Mouse (Mus musculus) MEL (cell line): ENCODE data around the gene Cnppd1. TPM values are rescaled to one million over a fixed set of nuclear protein-coding genes. Genes with fewer than 3 reads are reported as not detected.

Experiments used
- DNase-seq: peaks from one replicate; pipeline ENCODE4 v3.0.0; 2011; ENCODE audit warnings: low read depth, low spot score
- H3K27ac ChIP-seq: 2 replicates; pipeline ENCODE4 v1.5.1; 2012; ENCODE audit warnings: low read depth, mild to moderate bottlenecking, control low read depth, low read length, moderate library complexity; ENCODE audit not compliant: control insufficient read depth
- H3K27me3 ChIP-seq, 2 experiments: fragments of 150-350 bp in 1 of 2; sonication (generic) in 1 of 2; 2 replicates each; pipeline ENCODE4 v1.6.1; 2012; ENCODE audit warnings: low read length in 2 of 2, mild to moderate bottlenecking in 2 of 2, improper control_type of control experiment in 1 of 2, moderate library complexity in 1 of 2; ENCODE audit not compliant: insufficient read depth in 2 of 2, control insufficient read depth in 1 of 2
- H3K36me3 ChIP-seq, 2 experiments: 2 replicates each; pipeline ENCODE4 v1.6.1; 2012 to 2014; ENCODE audit warnings: low read length in 2 of 2, improper control_type of control experiment in 1 of 2, inconsistent platforms in 1 of 2, mild to moderate bottlenecking in 1 of 2; ENCODE audit not compliant: insufficient read depth in 2 of 2, control insufficient read depth in 1 of 2
- H3K4me1 ChIP-seq, 2 experiments: fragments of 150-350 bp in 1 of 2; sonication (generic) in 1 of 2; 2 replicates each; pipeline ENCODE4 v1.6.1; 2012; ENCODE audit warnings: low read length in 2 of 2, improper control_type of control experiment in 1 of 2, mild to moderate bottlenecking in 1 of 2; ENCODE audit not compliant: insufficient read depth in 2 of 2, control insufficient read depth in 1 of 2
- H3K4me3 ChIP-seq, 2 experiments: fragments of 150-350 bp in 1 of 2; sonication (generic) in 1 of 2; 2 replicates each; pipeline ENCODE4 v1.5.1; 2012; ENCODE audit warnings: low read depth in 2 of 2, low read length in 2 of 2, mild to moderate bottlenecking in 2 of 2, moderate library complexity in 2 of 2, control low read depth in 1 of 2, improper control_type of control experiment in 1 of 2; ENCODE audit not compliant: control insufficient read depth in 1 of 2, insufficient read depth in 1 of 2
- H3K79me2 ChIP-seq: 2 replicates; pipeline ENCODE4 v1.6.1; 2012; ENCODE audit warnings: mild to moderate bottlenecking, low read length, moderate library complexity; ENCODE audit not compliant: control insufficient read depth, poor library complexity, insufficient read depth
- H3K9ac ChIP-seq: 2 replicates; pipeline ENCODE4 v1.6.1; 2012; ENCODE audit warnings: low read depth, mild to moderate bottlenecking, control low read depth, low read length, moderate library complexity; ENCODE audit not compliant: control insufficient read depth, poor library complexity, severe bottlenecking
- H3K9me3 ChIP-seq: fragments of 150-350 bp; sonication (generic); replicated peaks from 2 replicates; pipeline ENCODE4 v1.6.1; 2012; ENCODE audit warnings: mild to moderate bottlenecking, low read length, improper control_type of control experiment, moderate library complexity; ENCODE audit not compliant: insufficient read depth
- CHD1 ChIP-seq: IDR thresholded peaks from 2 replicates; pipeline ENCODE4 v1.6.1; 2012; ENCODE audit warnings: low read depth, mild to moderate bottlenecking, inconsistent platforms, low read length, improper control_type of control experiment
- CHD2 ChIP-seq: IDR thresholded peaks from 2 replicates; pipeline ENCODE4 v1.6.1; 2011; ENCODE audit warnings: low read length, improper control_type of control experiment
- CTCF ChIP-seq, 3 experiments: IDR thresholded peaks in 2 of 3; conservative IDR thresholded peaks in 1 of 3; 2 replicates each; pipeline ENCODE4 v1.5.1; 2011 to 2012; ENCODE audit warnings: low read length in 3 of 3, low read depth in 2 of 3, mild to moderate bottlenecking in 2 of 3, improper control_type of control experiment in 1 of 3, inconsistent platforms in 1 of 3, mixed read lengths in 1 of 3, moderate library complexity in 1 of 3; ENCODE audit not compliant: control insufficient read depth in 1 of 3, insufficient read depth in 1 of 3, poor library complexity in 1 of 3, severe bottlenecking in 1 of 3
- EP300 ChIP-seq, 2 experiments: IDR thresholded peaks; 2 replicates each; pipeline ENCODE4 v1.6.1; 2011; ENCODE audit warnings: improper control_type of control experiment in 2 of 2, low read length in 2 of 2, low read depth in 1 of 2, mild to moderate bottlenecking in 1 of 2
- ETS1 ChIP-seq: IDR thresholded peaks from 2 replicates; pipeline ENCODE4 v1.6.1; 2012; ENCODE audit warnings: low read depth, mild to moderate bottlenecking, inconsistent platforms, low read length, improper control_type of control experiment, moderate library complexity
- GABPA ChIP-seq: IDR thresholded peaks from 2 replicates; pipeline ENCODE4 v1.6.1; 2012; ENCODE audit warnings: low read depth, mild to moderate bottlenecking, inconsistent platforms, low read length, improper control_type of control experiment, moderate library complexity
- JUND ChIP-seq: IDR thresholded peaks from 2 replicates; pipeline ENCODE4 v1.6.1; 2011; ENCODE audit warnings: low read depth, mild to moderate bottlenecking, improper control_type of control experiment, low read length
- MAZ ChIP-seq: IDR thresholded peaks from 2 replicates; pipeline ENCODE4 v1.6.1; 2012; ENCODE audit warnings: low read depth, mild to moderate bottlenecking, inconsistent platforms, low read length, improper control_type of control experiment
- MEF2A ChIP-seq: IDR thresholded peaks from 2 replicates; pipeline ENCODE4 v1.6.1; 2014; ENCODE audit warnings: low read depth, mild to moderate bottlenecking, inconsistent platforms, low read length, improper control_type of control experiment; ENCODE audit not compliant: poor library complexity, insufficient replicate concordance, severe bottlenecking; ENCODE audit errors: extremely low read depth
- MXI1 ChIP-seq: IDR thresholded peaks from 2 replicates; pipeline ENCODE4 v1.6.1; 2011; ENCODE audit warnings: mild to moderate bottlenecking, low read depth, low read length, improper control_type of control experiment
- MYC ChIP-seq: IDR thresholded peaks from 2 replicates; pipeline ENCODE4 v1.6.1; 2011; ENCODE audit warnings: low read depth, mild to moderate bottlenecking, low read length, improper control_type of control experiment, moderate library complexity
- NELFE ChIP-seq: IDR thresholded peaks from 2 replicates; pipeline ENCODE4 v1.6.1; 2011; ENCODE audit warnings: low read depth, low read length, improper control_type of control experiment
- POLR2AphosphoS2 ChIP-seq: IDR thresholded peaks from 2 replicates; pipeline ENCODE4 v1.6.1; 2011; ENCODE audit warnings: low read length, improper control_type of control experiment
- POLR2AphosphoS5 ChIP-seq: IDR thresholded peaks from 2 replicates; pipeline ENCODE4 v1.6.1; 2012; ENCODE audit warnings: low read depth, borderline replicate concordance, mild to moderate bottlenecking, inconsistent platforms, low read length, moderate library complexity, mixed read lengths
- RAD21 ChIP-seq: IDR thresholded peaks from 2 replicates; pipeline ENCODE4 v1.6.1; 2011; ENCODE audit warnings: mild to moderate bottlenecking, low read depth, low read length, improper control_type of control experiment
- RCOR1 ChIP-seq: IDR thresholded peaks from 2 replicates; pipeline ENCODE4 v1.6.1; 2012; ENCODE audit warnings: low read depth, mild to moderate bottlenecking, inconsistent platforms, low read length, improper control_type of control experiment
- SIN3A ChIP-seq: IDR thresholded peaks from 2 replicates; pipeline ENCODE4 v1.6.1; 2012; ENCODE audit warnings: low read length, improper control_type of control experiment, inconsistent platforms
- TAL1 ChIP-seq: IDR thresholded peaks from 2 replicates; pipeline ENCODE4 v1.6.1; 2012; ENCODE audit warnings: mild to moderate bottlenecking, inconsistent platforms, low read length, moderate library complexity, mixed read lengths
- TCF12 ChIP-seq: IDR thresholded peaks from 2 replicates; pipeline ENCODE4 v1.6.1; 2014; ENCODE audit warnings: low read depth, mild to moderate bottlenecking, inconsistent platforms, low read length, improper control_type of control experiment, moderate library complexity
- UBTF ChIP-seq: IDR thresholded peaks from 2 replicates; pipeline ENCODE4 v1.6.1; 2012; ENCODE audit warnings: low read depth, mild to moderate bottlenecking, inconsistent platforms, low read length, improper control_type of control experiment, moderate library complexity, borderline replicate concordance; ENCODE audit not compliant: insufficient read depth
- ZC3H11A ChIP-seq: IDR thresholded peaks from 2 replicates; pipeline ENCODE4 v1.6.1; 2012; ENCODE audit warnings: low read depth, mild to moderate bottlenecking, inconsistent platforms, low read length, improper control_type of control experiment
- polyA plus RNA-seq, 2 experiments: library from polyadenylated mRNA; stranded (reverse) in 1 of 2; unstranded in 1 of 2; fragments of >175 nt in 1 of 2; fragments of >200 nt in 1 of 2; gene quantifications; 2 replicates each; pipeline versions ENCODE4 v1.2.1 to v1.2.4; 2012; ENCODE audit warnings: low replicate concordance in 2 of 2, low read depth in 1 of 2; ENCODE audit not compliant: insufficient read length in 2 of 2, insufficient read depth in 1 of 2, missing spikeins in 1 of 2
- total RNA-seq: library from RNA; depleted of rRNA; stranded (reverse); fragments of 300-350 nt; gene quantifications from 2 replicates; pipeline ENCODE4 v1.2.3, GENCODE M21; 2012

Cnppd1 gene
- total and polyA plus RNA-seq, 3 experiments, result 54.4 to 314 (median 70.1) TPM

- Histone ChIP-seq H3K4me3 (no peak within 1 kb of the TSS), H3K27me3 (no peaks in the 10 kb centered on the region), H3K79me2 (no peaks in the 10 kb centered on the region), H3K9me3 (no peaks in the 10 kb centered on the region), H3K4me1 (peaks cover 14 to 31% of the 10 kb centered on the region in 2 experiments), H3K27ac (no peak within 1 kb of the TSS), H3K9ac (no peak within 1 kb of the TSS), H3K36me3 (peaks cover 4 to 24% of the 10 kb centered on the region in 2 experiments; a peak in 3 of 4 replicates)
- TF ChIP-seq EP300 (IDR thresholded peaks at IDR 0.05; ENCODE audit: low read depth in 1 of 2, low read length in 2 of 2) (no peak), MYC (no peak), CHD1 (no peak), CHD2 (no peak), TCF12 (no peak), POLR2AphosphoS2 (no peak)
- DNase-seq, result no peak
Observed at GRCm38 (mm10) chr1:75133421-75134207, 8.9 kb downstream of the Cnppd1 start, which contains the start of gene Slc23a3. Gene Slc23a3, minus strand, starts transcription at chr1:75133890.

- H3K27me3 ChIP-seq, result no peaks in the 10 kb centered on the region
- TF ChIP-seq RAD21 (no peak), GABPA (no peak), ETS1 (no peak), SIN3A (no peak), EP300 (IDR thresholded peaks at IDR 0.05; ENCODE audit: low read depth in 1 of 2, low read length in 2 of 2) (no peak), JUND (no peak), TCF12 (no peak), POLR2AphosphoS2 (no peak), UBTF (no peak), POLR2AphosphoS5 (no peak), CTCF (IDR thresholded peaks at IDR 0.05 in 2 of 3, conservative IDR thresholded peaks at IDR 0.05 in 1 of 3; ENCODE audit: control insufficient read depth in 1 of 3, insufficient read depth in 1 of 3, low read depth in 2 of 3, low read length in 3 of 3, poor library complexity in 1 of 3, severe bottlenecking in 1 of 3) (no peak), CHD1 (no peak), ZC3H11A (no peak), NELFE (no peak), MXI1 (no peak), MYC (no peak), RCOR1 (no peak), TAL1 (no peak), MAZ (no peak), MEF2A (no peak)
- peaks cover 3 to 15% of the 10 kb centered on the region in 2 experiments; a peak in 3 of 4 replicates for H3K4me1 ChIP-seq
- no peak for DNase-seq
- no peaks in the 10 kb centered on the region for H3K9me3 ChIP-seq
- H3K36me3 ChIP-seq, result peaks cover 0 to 5% of the 10 kb centered on the region in 2 experiments; a peak in 2 of 4 replicates
- H3K27ac ChIP-seq, result no peak overlapping the region
- no peak overlapping the region for H3K9ac ChIP-seq
- H3K79me2 ChIP-seq, result no peaks in the 10 kb centered on the region; the same call in 1 of the 2 replicates
- H3K4me3 ChIP-seq, result no peak overlapping the region
Observed at GRCm38 (mm10) chr1:75128641-75129040, 13.9 kb downstream of the Cnppd1 start.
